Mouse (Mus musculus) hindbrain, embryonic 14.5 days (tissue): ENCODE data around the gene Spata6. TPM values are rescaled to one million over a fixed set of nuclear protein-coding genes. Genes with fewer than 3 reads are reported as not detected.

Experiments used
- ATAC-seq: fragments of 200-750 bp; cut with Nextera tagmentation; 2 replicates; pipeline ENCODE4 v1.8.0; 2017; ENCODE audit warnings: moderate number of reproducible peaks, mild to moderate bottlenecking, moderate TSS enrichment, moderate library complexity; ENCODE audit not compliant: low FRiP score
- DNase-seq: peaks from one replicate; pipeline ENCODE4 v3.0.0-alpha.2; 2015; ENCODE audit warnings: low spot score
- H3K27ac ChIP-seq: fragments of 300-500 bp; sonication (generic); 2 replicates; pipeline ENCODE4 v1.5.1; 2014; ENCODE audit warnings: mild to moderate bottlenecking, moderate library complexity
- H3K27me3 ChIP-seq: fragments of 300-500 bp; sonication (generic); 2 replicates; pipeline ENCODE4 v1.6.1; 2014; ENCODE audit warnings: mild to moderate bottlenecking, low read length, mixed read lengths; ENCODE audit not compliant: control insufficient read depth, insufficient read depth
- H3K36me3 ChIP-seq: fragments of 300-500 bp; sonication (generic); replicated peaks from 2 replicates; pipeline ENCODE4 v1.6.1; 2014; ENCODE audit not compliant: control insufficient read depth, insufficient read depth
- H3K4me1 ChIP-seq: fragments of 300-500 bp; sonication (generic); replicated peaks from 2 replicates; pipeline ENCODE4 v1.6.1; 2014; ENCODE audit warnings: antibody characterized with exemption, low read length, mixed read lengths; ENCODE audit not compliant: control insufficient read depth, insufficient read depth
- H3K4me2 ChIP-seq: fragments of 300-500 bp; sonication (generic); replicated peaks from 2 replicates; pipeline ENCODE4 v1.6.1; 2014; ENCODE audit warnings: mild to moderate bottlenecking, moderate library complexity
- H3K4me3 ChIP-seq: fragments of 300-500 bp; sonication (generic); replicated peaks from 2 replicates; pipeline ENCODE4 v1.5.1; 2014; ENCODE audit warnings: mild to moderate bottlenecking, low read length
- H3K9ac ChIP-seq: fragments of 300-500 bp; sonication (generic); 2 replicates; pipeline ENCODE4 v1.6.1; 2014
- H3K9me3 ChIP-seq: fragments of 300-500 bp; sonication (generic); 2 replicates; pipeline ENCODE4 v1.6.1; 2016; ENCODE audit warnings: low read length; ENCODE audit not compliant: control insufficient read depth
- WGBS: fragments of 180-500 bp; shearing (Covaris S2); extraction: QIAGEN DNeasy Blood & Tissue Kit; methylation state at CpG from one replicate; pipeline ENCODE4 v1.1.7; 2014; 5-methylcytosine and 5-hydroxymethylcytosine counted together
- polyA plus RNA-seq: library from polyadenylated mRNA; unstranded; fragments of >200 nt; fragmentation: Nextera tagmentation; extraction: Ambion mirVana; gene quantifications from 2 replicates; pipeline ENCODE4 v1.2.1, GENCODE M21; 2014

Spata6 gene
- polyA plus RNA-seq, 1 experiment from 2014 or later, result 19.0 TPM

DNA sequence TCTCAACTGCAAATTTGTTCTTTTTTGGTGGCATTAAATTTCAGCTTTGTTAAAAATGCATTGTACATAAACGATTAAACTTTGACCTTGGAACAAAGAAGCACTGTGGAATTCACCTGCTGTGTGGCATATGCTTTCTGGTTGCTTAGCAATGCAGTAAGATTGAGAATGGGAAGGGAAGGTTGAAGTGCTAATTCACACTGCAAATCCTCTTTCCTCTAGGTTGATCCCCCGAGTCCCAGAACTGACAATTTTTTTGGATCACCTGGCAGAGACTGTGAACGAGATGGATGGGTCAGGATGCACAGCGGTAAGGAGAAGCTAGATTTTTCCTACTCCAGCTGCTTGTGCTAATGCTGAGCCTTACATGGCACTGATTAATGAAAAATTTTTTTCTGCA lies 60.7 kb downstream of the Spata6 start:
- H3K4me1 ChIP-seq, result no peaks in the 10 kb centered on the region
- no peaks in the 10 kb centered on the region for H3K36me3 ChIP-seq
- no peaks in the 10 kb centered on the region for H3K27me3 ChIP-seq
- H3K4me2 ChIP-seq, result no peak overlapping the region
- 46% methylated on average over 4 of the region's 4 CpGs for WGBS
- H3K9me3 ChIP-seq, result no peaks in the 10 kb centered on the region
- H3K27ac ChIP-seq, result no peak overlapping the region
- ATAC-seq (no peak), DNase-seq (no peak)
- H3K4me3 ChIP-seq, result no peak overlapping the region
- H3K9ac ChIP-seq, result no peak overlapping the region

DNA sequence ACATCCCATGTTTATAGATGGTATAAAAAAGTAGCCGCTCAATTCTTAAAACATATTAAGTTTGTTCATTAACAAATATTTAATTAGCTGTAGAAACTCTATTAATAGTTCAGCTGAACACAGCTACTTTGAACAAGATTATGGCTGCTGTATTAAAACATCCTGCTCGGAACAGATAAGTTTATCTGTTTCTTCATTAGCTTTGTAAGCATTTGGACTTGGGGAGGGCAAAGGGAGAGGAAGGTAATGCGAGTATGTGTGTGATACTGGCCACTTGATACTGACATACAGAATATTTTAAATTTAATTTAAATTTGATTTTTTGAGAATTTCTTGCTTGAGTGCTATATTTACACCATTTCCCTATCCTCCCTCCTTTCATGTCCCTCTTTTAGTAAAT lies 80.1 kb downstream of the Spata6 start:
- no peaks in the 10 kb centered on the region for H3K4me1 ChIP-seq
- H3K4me3 ChIP-seq, result no peak overlapping the region
- H3K27me3 ChIP-seq, result no peaks in the 10 kb centered on the region
- H3K9me3 ChIP-seq, result no peaks in the 10 kb centered on the region
- no peak overlapping the region for H3K4me2 ChIP-seq
- H3K36me3 ChIP-seq, result no peaks in the 10 kb centered on the region
- DNase-seq (no peak), ATAC-seq (no peak)
- no peak overlapping the region for H3K9ac ChIP-seq
- 95% methylated on average over 3 of the region's 3 CpGs for WGBS
- H3K27ac ChIP-seq, result no peak overlapping the region

DNA sequence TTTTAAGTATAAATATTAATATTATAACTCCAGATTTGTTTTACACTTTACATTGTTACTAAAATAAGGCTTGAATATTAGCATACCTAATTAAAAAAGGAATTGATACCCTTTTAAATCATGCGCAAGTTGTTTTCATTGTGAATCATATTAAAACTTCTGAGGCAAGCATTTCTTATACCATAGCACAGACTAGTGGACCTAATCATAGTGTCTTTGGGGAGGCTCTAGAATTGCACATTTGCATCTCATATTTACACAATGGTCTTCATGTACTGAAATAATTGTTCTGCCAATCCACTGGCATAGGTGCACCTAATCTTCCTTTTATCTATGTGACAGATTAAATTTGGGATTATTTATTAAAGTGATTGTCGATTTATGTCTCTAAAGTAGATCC lies 83.4 kb downstream of the Spata6 start:
- Histone ChIP-seq H3K36me3 (no peaks in the 10 kb centered on the region), H3K27me3 (no peaks in the 10 kb centered on the region), H3K4me3 (no peak overlapping the region), H3K9ac (no peak overlapping the region), H3K4me2 (no peak overlapping the region), H3K27ac (no peak overlapping the region), H3K4me1 (no peaks in the 10 kb centered on the region), H3K9me3 (no peaks in the 10 kb centered on the region)
- ATAC-seq (no peak), DNase-seq (no peak)
- WGBS, result 91% methylated on average over 2 of the region's 2 CpGs

DNA sequence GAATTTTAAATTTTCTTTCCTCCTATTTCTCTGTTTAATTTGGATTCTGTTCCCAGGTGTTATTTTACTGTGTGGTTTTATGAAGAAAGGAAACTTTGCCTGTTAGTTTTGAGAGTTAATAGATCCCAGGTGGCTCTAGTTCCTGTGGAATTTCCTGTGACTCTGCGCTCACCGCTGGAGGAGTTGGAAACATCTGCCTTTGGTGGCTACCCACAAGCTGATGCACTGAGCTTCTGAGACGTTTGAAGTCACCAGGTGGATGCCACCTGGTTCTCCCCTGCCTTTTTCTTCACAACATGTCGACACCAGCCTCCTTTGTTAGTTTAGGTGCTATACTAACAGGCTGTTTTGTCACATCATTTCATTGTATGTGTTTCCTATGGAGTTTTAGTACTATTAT lies 97.7 kb downstream of the Spata6 start:
- 66% methylated on average over 4 of the region's 4 CpGs for WGBS
- no peak for DNase-seq

DNA sequence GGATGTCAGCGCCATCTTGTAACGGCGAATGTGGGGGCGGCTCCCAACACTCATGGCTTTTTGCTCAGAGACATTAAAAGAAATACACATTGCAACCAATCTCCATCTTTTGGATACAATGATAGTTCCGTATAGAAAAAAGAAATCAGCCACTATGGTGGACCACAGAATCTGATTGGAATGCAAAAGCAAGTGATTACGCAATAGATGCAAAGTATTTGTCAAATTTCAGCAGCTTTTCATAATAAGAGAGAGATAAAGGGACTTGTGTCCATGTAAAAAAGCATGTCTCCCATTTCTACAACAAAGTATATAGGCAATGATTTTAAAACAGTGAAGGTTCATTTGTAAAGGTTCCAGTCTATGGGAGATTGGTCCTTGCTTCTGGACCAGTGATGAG lies 119.1 kb downstream of the Spata6 start:
- no peak for ATAC-seq
- 98% methylated on average over 6 of the region's 6 CpGs for WGBS
- no peaks in the 10 kb centered on the region for H3K36me3 ChIP-seq
- H3K27ac ChIP-seq, result no peak overlapping the region
- no peak overlapping the region for H3K4me2 ChIP-seq
- no peak overlapping the region for H3K9ac ChIP-seq
- H3K4me3 ChIP-seq, result no peak overlapping the region
- no peaks in the 10 kb centered on the region for H3K4me1 ChIP-seq
- no peak for DNase-seq
- no peaks in the 10 kb centered on the region for H3K27me3 ChIP-seq
- no peaks in the 10 kb centered on the region for H3K9me3 ChIP-seq

More for the DNA sequence above, 97.7 kb downstream of the Spata6 start:
- no peak overlapping the region for H3K27ac ChIP-seq
- H3K4me3 ChIP-seq, result no peak overlapping the region
- no peak overlapping the region for H3K4me2 ChIP-seq
- H3K9me3 ChIP-seq, result no peaks in the 10 kb centered on the region
- no peaks in the 10 kb centered on the region for H3K27me3 ChIP-seq
- H3K36me3 ChIP-seq, result no peaks in the 10 kb centered on the region
- no peaks in the 10 kb centered on the region for H3K4me1 ChIP-seq
- H3K9ac ChIP-seq, result no peak overlapping the region
- ATAC-seq, result no peak

DNA sequence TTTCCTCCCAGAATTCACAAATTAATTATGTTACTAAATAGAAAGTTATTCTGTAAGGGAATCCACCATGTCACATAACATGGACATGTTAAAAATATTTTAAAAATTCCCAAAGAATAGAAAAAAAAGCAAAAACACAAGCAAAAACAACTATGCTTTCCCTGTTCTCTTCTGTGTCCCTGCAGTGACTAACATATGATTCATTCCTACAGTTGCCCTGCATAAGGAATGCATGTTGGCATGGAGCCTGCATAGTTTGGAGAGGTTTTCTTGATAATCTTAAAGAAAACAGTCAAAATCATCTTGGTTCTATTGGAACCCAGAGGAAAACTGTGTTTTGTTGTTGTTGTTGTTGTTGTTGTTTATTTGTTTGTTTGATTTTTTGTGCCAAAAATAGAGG lies 132.8 kb downstream of the Spata6 start:
- no peaks in the 10 kb centered on the region for H3K9me3 ChIP-seq
- H3K4me2 ChIP-seq, result no peak overlapping the region
- ATAC-seq, result no peak
- H3K4me3 ChIP-seq, result no peak overlapping the region
- DNase-seq, result no peak
- no peak overlapping the region for H3K27ac ChIP-seq
- H3K36me3 ChIP-seq, result no peaks in the 10 kb centered on the region
- H3K9ac ChIP-seq, result no peak overlapping the region
- no peaks in the 10 kb centered on the region for H3K27me3 ChIP-seq
- H3K4me1 ChIP-seq, result no peaks in the 10 kb centered on the region

DNA sequence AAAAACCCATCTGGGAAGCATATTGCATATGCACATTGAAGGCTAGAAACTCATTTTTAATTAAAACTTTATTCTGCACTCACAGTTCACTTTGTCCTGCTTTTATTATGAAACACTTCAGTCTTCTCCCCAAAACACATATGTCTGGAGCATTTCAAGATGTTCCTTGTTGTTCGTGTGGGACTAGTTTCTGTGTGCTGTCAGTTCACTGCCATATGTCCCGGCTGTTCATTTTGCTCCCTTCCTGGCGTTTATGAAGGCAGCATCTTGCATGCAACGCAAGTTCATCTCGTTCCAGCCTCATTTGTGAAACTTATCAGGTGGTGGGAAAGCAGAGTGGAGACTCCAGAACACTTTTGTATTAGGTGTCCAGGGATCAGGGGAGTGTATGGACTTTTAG lies 146.9 kb downstream of the Spata6 start:
- H3K4me1 ChIP-seq, result no peaks in the 10 kb centered on the region
- H3K27me3 ChIP-seq, result no peaks in the 10 kb centered on the region
- H3K4me3 ChIP-seq, result no peak overlapping the region
- no peak for DNase-seq
- no peak overlapping the region for H3K4me2 ChIP-seq
- H3K9me3 ChIP-seq, result no peaks in the 10 kb centered on the region
- no peak overlapping the region for H3K27ac ChIP-seq
- ATAC-seq, result no peak
- no peaks in the 10 kb centered on the region for H3K36me3 ChIP-seq
- H3K9ac ChIP-seq, result no peak overlapping the region
- 91% methylated on average over 5 of the region's 5 CpGs for WGBS

DNA sequence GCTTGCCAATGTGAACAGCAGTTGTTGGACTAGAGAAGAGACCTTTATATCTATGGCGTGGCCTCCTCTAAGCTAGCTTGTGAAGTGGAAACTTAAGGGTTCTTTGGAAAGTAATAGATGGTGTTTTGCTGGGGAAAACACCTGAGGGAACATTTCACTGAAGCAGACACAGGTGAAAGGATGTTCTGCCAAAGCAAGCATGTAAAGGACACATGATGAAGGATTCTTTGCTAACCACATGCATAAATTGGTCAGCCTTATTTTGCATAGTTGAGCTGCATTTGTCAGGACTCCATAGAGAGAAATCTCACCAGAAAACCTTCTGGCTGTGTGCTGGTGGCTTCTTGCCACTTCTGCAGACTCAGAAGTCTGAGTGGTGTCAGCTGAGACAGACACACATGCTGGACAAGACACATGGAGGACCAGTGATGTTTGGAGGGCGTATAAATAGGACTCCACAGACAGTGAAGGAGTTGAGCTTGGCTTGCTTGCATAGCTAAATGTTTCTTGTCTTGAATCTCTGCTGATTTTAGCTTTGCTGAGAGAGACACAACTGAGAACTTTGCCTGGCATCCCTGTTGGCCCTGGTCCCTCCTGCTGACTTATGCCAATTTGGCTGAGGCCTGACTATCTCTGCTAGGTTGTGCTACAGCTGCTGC lies 148.1 kb downstream of the Spata6 start:
- Histone ChIP-seq H3K4me3 (no peak overlapping the region), H3K9ac (no peak overlapping the region), H3K27ac (no peak overlapping the region), H3K36me3 (no peaks in the 10 kb centered on the region), H3K4me1 (no peaks in the 10 kb centered on the region), H3K9me3 (no peaks in the 10 kb centered on the region), H3K27me3 (no peaks in the 10 kb centered on the region), H3K4me2 (no peak overlapping the region)
- WGBS, result 84% methylated on average over 2 of the region's 2 CpGs
- DNase-seq, result no peak
- ATAC-seq, result no peak
